Mouse (Mus musculus): Measurements from ENCODE around the gene AU018091. TPM values are rescaled to one million over a fixed set of nuclear protein-coding genes. Genes with fewer than 3 reads are reported as not detected.
"Not testable (repeated sequence)": the region's sequence is repeated elsewhere in the genome, so short reads cannot be mapped to it uniquely, and the experiment has no call there.

Gene AU018091
- polyA plus RNA-seq, 1 experiment from 2014 or later: not detected

GRCm38 (mm10) chr7:3195850-3196249 is 26.8 kb upstream of the AU018091 start:
- H3K36me3 ChIP-seq: no peaks in the 10 kb centered on the region
- no peak overlapping the region for H3K27ac ChIP-seq
- no peaks in the 10 kb centered on the region for H3K27me3 ChIP-seq (replicated peaks)
- no peak overlapping the region for H3K4me2 ChIP-seq (replicated peaks)
- H3K9ac ChIP-seq: no peak overlapping the region
- no peaks in the 10 kb centered on the region for H3K4me1 ChIP-seq (replicated peaks)
- 64% methylated on average over 5 of the region's 5 CpGs for WGBS
- H3K4me3 ChIP-seq (replicated peaks): no peak overlapping the region
- ATAC-seq: no peak
- no peaks in the 10 kb centered on the region for H3K9me3 ChIP-seq

- H3K36me3 ChIP-seq: no peaks in the 10 kb centered on the region
- H3K4me2 ChIP-seq (replicated peaks): no peak overlapping the region
- ATAC-seq: no peak
- H3K27me3 ChIP-seq (replicated peaks): no peaks in the 10 kb centered on the region
- H3K4me1 ChIP-seq (replicated peaks): no peaks in the 10 kb centered on the region
- no peak overlapping the region for H3K9ac ChIP-seq
- no peak overlapping the region for H3K27ac ChIP-seq
- H3K9me3 ChIP-seq: no peaks in the 10 kb centered on the region
- 89% methylated on average over 4 of the region's 4 CpGs for WGBS
- no peak overlapping the region for H3K4me3 ChIP-seq (replicated peaks)
Measured at GRCm38 (mm10) chr7:3194531-3194930, 25.5 kb upstream of the AU018091 start.

GRCm38 (mm10) chr7:3193905-3194304 is 24.9 kb upstream of the AU018091 start:
- Histone ChIP-seq H3K4me3 (replicated peaks) (no peak overlapping the region), H3K9ac (no peak overlapping the region), H3K4me1 (replicated peaks) (no peaks in the 10 kb centered on the region), H3K27ac (no peak overlapping the region), H3K9me3 (no peaks in the 10 kb centered on the region), H3K27me3 (replicated peaks) (no peaks in the 10 kb centered on the region), H3K4me2 (replicated peaks) (no peak overlapping the region), H3K36me3 (no peaks in the 10 kb centered on the region)
- WGBS: 8% methylated on average over 6 of the region's 6 CpGs
- no peak for ATAC-seq

GRCm38 (mm10) chr7:3193049-3193632 is 24.1 kb upstream of the AU018091 start:
- Histone ChIP-seq H3K27ac (no peak overlapping the region), H3K9ac (no peak overlapping the region), H3K27me3 (replicated peaks) (no peaks in the 10 kb centered on the region), H3K4me3 (replicated peaks) (no peak overlapping the region), H3K4me2 (replicated peaks) (no peak overlapping the region), H3K4me1 (replicated peaks) (no peaks in the 10 kb centered on the region), H3K9me3 (no peaks in the 10 kb centered on the region), H3K36me3 (no peaks in the 10 kb centered on the region)
- 80% methylated on average over 4 of the region's 4 CpGs for WGBS
- no peak for ATAC-seq

GRCm38 (mm10) chr7:3191971-3192498 is 23.0 kb upstream of the AU018091 start:
- H3K9me3 ChIP-seq: no peaks in the 10 kb centered on the region
- H3K4me1 ChIP-seq (replicated peaks): no peaks in the 10 kb centered on the region
- no peak for ATAC-seq
- H3K9ac ChIP-seq: no peak overlapping the region
- no peak overlapping the region for H3K4me3 ChIP-seq (replicated peaks)
- no peaks in the 10 kb centered on the region for H3K36me3 ChIP-seq
- 88% methylated on average over 12 of the region's 12 CpGs for WGBS
- H3K27me3 ChIP-seq (replicated peaks): no peaks in the 10 kb centered on the region
- no peak overlapping the region for H3K4me2 ChIP-seq (replicated peaks)
- no peak overlapping the region for H3K27ac ChIP-seq

GRCm38 (mm10) chr7:3186726-3187125 is 17.7 kb upstream of the AU018091 start:
- not testable (repeated sequence) for H3K4me1 ChIP-seq (replicated peaks); H3K27me3 ChIP-seq (replicated peaks); ATAC-seq; H3K27ac ChIP-seq; H3K36me3 ChIP-seq; H3K9ac ChIP-seq; H3K4me2 ChIP-seq (replicated peaks); H3K9me3 ChIP-seq; H3K4me3 ChIP-seq (replicated peaks)
- WGBS: 89% methylated on average over 2 of the region's 2 CpGs

- no peaks in the 10 kb centered on the region for H3K36me3 ChIP-seq
- no peak overlapping the region for H3K27ac ChIP-seq
- no peak overlapping the region for H3K4me2 ChIP-seq (replicated peaks)
- no peak overlapping the region for H3K4me3 ChIP-seq (replicated peaks)
- no peaks in the 10 kb centered on the region for H3K4me1 ChIP-seq (replicated peaks)
- H3K27me3 ChIP-seq (replicated peaks): no peaks in the 10 kb centered on the region
- ATAC-seq: no peak
- H3K9me3 ChIP-seq: no peaks in the 10 kb centered on the region
- no CpG with 5 or more reads among the region's 1 CpGs for WGBS
- H3K9ac ChIP-seq: no peak overlapping the region
Measured at GRCm38 (mm10) chr7:3186136-3186535, 17.1 kb upstream of the AU018091 start.

- Histone ChIP-seq H3K36me3 (no peaks in the 10 kb centered on the region), H3K9ac (no peak overlapping the region), H3K4me1 (replicated peaks) (no peaks in the 10 kb centered on the region), H3K27ac (no peak overlapping the region), H3K9me3 (no peaks in the 10 kb centered on the region), H3K4me2 (replicated peaks) (no peak overlapping the region), H3K27me3 (replicated peaks) (no peaks in the 10 kb centered on the region), H3K4me3 (replicated peaks) (no peak overlapping the region)
- 39% methylated on average over 4 of the region's 4 CpGs for WGBS
- ATAC-seq: no peak
Measured at GRCm38 (mm10) chr7:3184394-3184793, 15.4 kb upstream of the AU018091 start.

- H3K4me3 ChIP-seq (replicated peaks); H3K27me3 ChIP-seq (replicated peaks); H3K36me3 ChIP-seq; H3K9ac ChIP-seq; ATAC-seq; H3K9me3 ChIP-seq; H3K4me2 ChIP-seq (replicated peaks); H3K4me1 ChIP-seq (replicated peaks); H3K27ac ChIP-seq: not testable (repeated sequence)
- 88% methylated on average over 24 of the region's 24 CpGs for WGBS
Measured at GRCm38 (mm10) chr7:3180958-3181357, 12.0 kb upstream of the AU018091 start.

GRCm38 (mm10) chr7:3168296-3168695 is 707 bp downstream of the AU018091 start:
- WGBS: 83% methylated on average over 1 of the region's 1 CpGs
- no peak for ATAC-seq

GRCm38 (mm10) chr7:3166270-3166669 is 2.7 kb downstream of the AU018091 start:
- Histone ChIP-seq H3K9me3 (no peaks in the 10 kb centered on the region), H3K9ac (no peak overlapping the region), H3K27ac (no peak overlapping the region), H3K4me3 (replicated peaks) (no peak overlapping the region), H3K36me3 (no peaks in the 10 kb centered on the region), H3K4me2 (replicated peaks) (no peak overlapping the region), H3K27me3 (replicated peaks) (no peaks in the 10 kb centered on the region), H3K4me1 (replicated peaks) (no peaks in the 10 kb centered on the region)
- ATAC-seq: no peak
- 92% methylated on average over 4 of the region's 4 CpGs for whole genome bisulfite sequencing

More at GRCm38 (mm10) chr7:3168296-3168695, 707 bp downstream of the AU018091 start:
- no peak overlapping the region for H3K4me3 ChIP-seq (replicated peaks)
- H3K27me3 ChIP-seq (replicated peaks): no peaks in the 10 kb centered on the region
- no peak overlapping the region for H3K27ac ChIP-seq
- H3K9ac ChIP-seq: no peak overlapping the region
- H3K4me1 ChIP-seq (replicated peaks): no peaks in the 10 kb centered on the region
- H3K36me3 ChIP-seq: no peaks in the 10 kb centered on the region
- no peaks in the 10 kb centered on the region for H3K9me3 ChIP-seq
- H3K4me2 ChIP-seq (replicated peaks): no peak overlapping the region

GRCm38 (mm10) chr7:3164991-3165390 is 4.0 kb downstream of the AU018091 start:
- H3K4me3 ChIP-seq (replicated peaks): no peak overlapping the region
- no peaks in the 10 kb centered on the region for H3K4me1 ChIP-seq (replicated peaks)
- no peak overlapping the region for H3K9ac ChIP-seq

GRCm38 (mm10) chr7:3164381-3164780 is 4.6 kb downstream of the AU018091 start:
- no peak for ATAC-seq
- no peak overlapping the region for H3K4me3 ChIP-seq (replicated peaks)
- 81% methylated on average over 6 of the region's 6 CpGs for WGBS
- H3K9me3 ChIP-seq: no peaks in the 10 kb centered on the region
- H3K4me2 ChIP-seq (replicated peaks): no peak overlapping the region
- H3K36me3 ChIP-seq: no peaks in the 10 kb centered on the region
- no peak overlapping the region for H3K27ac ChIP-seq
- no peaks in the 10 kb centered on the region for H3K4me1 ChIP-seq (replicated peaks)
- no peaks in the 10 kb centered on the region for H3K27me3 ChIP-seq (replicated peaks)
- no peak overlapping the region for H3K9ac ChIP-seq

More at GRCm38 (mm10) chr7:3164991-3165390, 4.0 kb downstream of the AU018091 start:
- no peaks in the 10 kb centered on the region for H3K9me3 ChIP-seq
- no peaks in the 10 kb centered on the region for H3K36me3 ChIP-seq
- H3K27me3 ChIP-seq (replicated peaks): no peaks in the 10 kb centered on the region
- H3K4me2 ChIP-seq (replicated peaks): no peak overlapping the region
- ATAC-seq: no peak
- H3K27ac ChIP-seq: no peak overlapping the region

Data from intestine, embryonic 15.5 days (tissue).